Mouse (Mus musculus) right cerebral cortex, postnatal 4 days (tissue): ENCODE measurements at regions not wholly inside any gene's neighbourhood (a gene's known extent, or its start where the extent isn't known, plus 50 kb on each side); places are given as distances from the start of the nearest gene placed in this dataset.

ENCODE experiments used
- DNase-seq: peaks from one replicate; pipeline ENCODE4 v3.0.0-alpha.2; 2022

GRCm38 (mm10) chr13:80611937-80612336, 271.2 kb upstream of the Arrdc3 start:
- DNase-seq = no peak

- DNase-seq = peak; percentile 6
Measured at GRCm38 (mm10) chr13:80613167-80613883, 269.9 kb upstream of the Arrdc3 start.

GRCm38 (mm10) chr13:80613884-80614247, 269.3 kb upstream of the Arrdc3 start:
- DNase-seq = no peak

- DNase-seq = no peak
Measured at GRCm38 (mm10) chr13:80614971-80615370, 268.2 kb upstream of the Arrdc3 start.

GRCm38 (mm10) chr13:80623005-80623404, 260.2 kb upstream of the Arrdc3 start:
- DNase-seq = no peak

GRCm38 (mm10) chr13:80641334-80641733, 241.8 kb upstream of the Arrdc3 start:
- DNase-seq = no peak

GRCm38 (mm10) chr13:80647578-80647977, 235.6 kb upstream of the Arrdc3 start:
- no peak for DNase-seq

- DNase-seq = no peak
Measured at GRCm38 (mm10) chr13:80652967-80653539, 230.1 kb upstream of the Arrdc3 start.

- DNase-seq = no peak
Measured at GRCm38 (mm10) chr13:80666186-80666713, 216.9 kb upstream of the Arrdc3 start.

GRCm38 (mm10) chr13:80689871-80690270, 193.3 kb upstream of the Arrdc3 start:
- no peak for DNase-seq

GRCm38 (mm10) chr13:80690654-80691386, 192.4 kb upstream of the Arrdc3 start:
- DNase-seq = no peak

GRCm38 (mm10) chr13:80695549-80696150, 187.5 kb upstream of the Arrdc3 start:
- DNase-seq = no peak

- DNase-seq = peak; percentile 12
Measured at GRCm38 (mm10) chr13:80709531-80710306, 173.5 kb upstream of the Arrdc3 start.

- no peak for DNase-seq
Measured at GRCm38 (mm10) chr13:80719313-80719712, 163.9 kb upstream of the Arrdc3 start.

- no peak for DNase-seq
Measured at GRCm38 (mm10) chr13:80723215-80724006, 159.8 kb upstream of the Arrdc3 start.

GRCm38 (mm10) chr13:80729202-80729601, 154.0 kb upstream of the Arrdc3 start:
- DNase-seq = no peak

GRCm38 (mm10) chr13:80745991-80746390, 137.2 kb upstream of the Arrdc3 start:
- no peak for DNase-seq

GRCm38 (mm10) chr13:80747022-80747421, 136.2 kb upstream of the Arrdc3 start:
- peak; percentile 30 for DNase-seq
